Mouse (Mus musculus) adrenal gland, postnatal 0 days (tissue): ENCODE data around the gene Calm5. TPM values are rescaled to one million over a fixed set of nuclear protein-coding genes. Genes with fewer than 3 reads are reported as not detected.

Experiments used
- polyA plus RNA-seq: library from polyadenylated mRNA; unstranded; fragments of >200 nt; fragmentation: Nextera tagmentation; extraction: Ambion mirVana; gene quantifications from 2 replicates; pipeline ENCODE4 v1.2.1, GENCODE M21; 2015

The Calm5 gene
- 0.58 TPM in 1 of 2 replicates, not detected in the other for polyA plus RNA-seq

DNA sequence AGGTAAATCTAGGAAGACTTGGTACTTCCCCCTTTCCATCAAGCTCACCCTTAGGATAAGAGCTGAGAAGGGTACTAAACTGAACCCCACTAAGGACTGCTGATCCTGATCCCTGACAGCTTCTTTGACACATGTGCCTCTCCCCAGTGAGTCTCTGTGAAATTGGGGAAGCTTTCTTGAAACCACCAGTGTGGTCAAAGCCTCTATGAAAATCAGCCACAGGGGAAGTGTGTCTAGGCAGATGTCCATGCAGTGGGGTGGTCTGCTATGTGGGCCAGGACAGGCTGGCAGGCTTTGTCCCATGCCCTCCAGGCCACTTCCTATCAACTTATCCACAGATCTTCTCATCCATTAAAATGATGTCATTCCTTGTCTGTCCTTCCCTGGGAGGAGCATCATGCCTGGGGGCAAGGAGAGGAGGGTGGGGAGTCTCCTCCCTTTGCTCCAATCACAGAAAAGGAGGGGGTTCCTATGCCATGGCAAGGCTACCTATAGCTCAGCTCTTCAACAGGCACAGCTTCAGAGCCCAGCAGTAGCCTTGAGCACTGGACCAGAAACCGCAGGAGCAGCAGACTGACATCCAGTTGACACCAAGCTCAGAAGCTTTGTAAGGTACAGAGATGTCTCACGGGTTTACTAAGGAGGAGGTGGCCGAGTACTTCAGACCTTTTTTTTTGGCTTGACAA, at the start of gene Calm5:
Calm5 (plus strand) TSS at position 526 of the 686 bp plus-strand sequence.

DNA sequence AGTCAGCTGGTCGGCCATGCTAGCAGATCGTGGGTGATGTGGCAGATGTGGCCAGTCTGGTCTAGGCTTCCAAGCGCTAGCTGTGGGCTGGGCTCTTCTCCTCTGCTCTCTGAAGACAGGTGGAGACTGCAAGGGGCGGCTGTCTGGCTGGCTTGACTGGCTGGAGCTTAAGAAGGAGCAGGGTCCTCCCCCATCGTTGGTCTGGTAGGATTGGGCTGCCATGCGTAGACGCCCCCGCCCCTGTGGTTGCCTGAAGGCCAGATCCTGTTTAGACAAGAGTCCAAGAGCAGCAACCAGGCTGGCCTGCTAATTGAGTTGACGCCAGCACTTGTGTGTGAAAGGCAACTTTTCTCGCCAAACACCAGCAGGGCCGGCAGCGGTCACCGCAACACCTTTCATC, 49.8 kb upstream of the Calm5 start, which contains the start of gene Calml3:
Calml3 (minus strand) TSS at position 131 of the 400 bp plus-strand sequence.

DNA sequence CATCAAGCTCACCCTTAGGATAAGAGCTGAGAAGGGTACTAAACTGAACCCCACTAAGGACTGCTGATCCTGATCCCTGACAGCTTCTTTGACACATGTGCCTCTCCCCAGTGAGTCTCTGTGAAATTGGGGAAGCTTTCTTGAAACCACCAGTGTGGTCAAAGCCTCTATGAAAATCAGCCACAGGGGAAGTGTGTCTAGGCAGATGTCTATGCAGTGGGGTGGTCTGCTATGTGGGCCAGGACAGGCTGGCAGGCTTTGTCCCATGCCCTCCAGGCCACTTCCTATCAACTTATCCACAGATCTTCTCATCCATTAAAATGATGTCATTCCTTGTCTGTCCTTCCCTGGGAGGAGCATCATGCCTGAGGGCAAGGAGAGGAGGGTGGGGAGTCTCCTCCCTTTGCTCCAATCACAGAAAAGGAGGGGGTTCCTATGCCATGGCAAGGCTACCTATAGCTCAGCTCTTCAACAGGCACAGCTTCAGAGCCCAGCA, 16.6 kb upstream of the Calm5 start, which contains the start of gene Calm4:
Calm4 (plus strand) TSS at position 446 of the 496 bp plus-strand sequence.

Other genes with a start within 250 kb of the Calm5 start
- gene Fam208b, start 243.1 kb upstream of the Calm5 start, polyA plus RNA-seq, result 3.3 and 6.6 TPM in 2 replicates
- 6.8 and 8.2 TPM in 2 replicates for gene Asb13, start 220.1 kb upstream of the Calm5 start, polyA plus RNA-seq
- gene Calml3, start 49.9 kb upstream of the Calm5 start, polyA plus RNA-seq, result 0.22 TPM in 1 of 2 replicates, not detected in the other
- gene Calm4, start 16.4 kb upstream of the Calm5 start, polyA plus RNA-seq, result 0.40 and 2.4 TPM in 2 replicates
- 39.1 and 40.8 TPM in 2 replicates for gene Net1, start 64.0 kb downstream of the Calm5 start, polyA plus RNA-seq
- 0.27 TPM in 1 of 2 replicates, not detected in the other for gene Tubal3, start 64.1 kb downstream of the Calm5 start, polyA plus RNA-seq
- not detected in 2 replicates for gene Ucn3, start 91.2 kb downstream of the Calm5 start, polyA plus RNA-seq
- gene Akr1c14, start 194.8 kb downstream of the Calm5 start, polyA plus RNA-seq, result 10.3 and 24.3 TPM in 2 replicates